Mouse (Mus musculus) MEL (cell line): ENCODE measurements around the gene Ugt1a10. TPM values are rescaled to one million over a fixed set of nuclear protein-coding genes. Genes with fewer than 3 reads are reported as not detected.
"Not testable (repeated sequence)": the region's sequence is repeated elsewhere in the genome, so short reads cannot be mapped to it uniquely, and the experiment has no call there.

Experiments
- DNase-seq: peaks from one replicate; pipeline ENCODE4 v3.0.0; 2011; ENCODE audit warnings: low read depth, low spot score
- H3K27ac ChIP-seq: 2 replicates; pipeline ENCODE4 v1.5.1; 2012; ENCODE audit warnings: low read depth, mild to moderate bottlenecking, control low read depth, low read length, moderate library complexity; ENCODE audit not compliant: control insufficient read depth
- H3K27me3 ChIP-seq, 2 experiments: fragments of 150-350 bp in 1 of 2; sonication (generic) in 1 of 2; 2 replicates each; pipeline ENCODE4 v1.6.1; 2012; ENCODE audit warnings: low read length in 2 of 2, mild to moderate bottlenecking in 2 of 2, improper control_type of control experiment in 1 of 2, moderate library complexity in 1 of 2; ENCODE audit not compliant: insufficient read depth in 2 of 2, control insufficient read depth in 1 of 2
- H3K36me3 ChIP-seq, 2 experiments: 2 replicates each; pipeline ENCODE4 v1.6.1; 2012 to 2014; ENCODE audit warnings: low read length in 2 of 2, improper control_type of control experiment in 1 of 2, inconsistent platforms in 1 of 2, mild to moderate bottlenecking in 1 of 2; ENCODE audit not compliant: insufficient read depth in 2 of 2, control insufficient read depth in 1 of 2
- H3K4me1 ChIP-seq, 2 experiments: fragments of 150-350 bp in 1 of 2; sonication (generic) in 1 of 2; 2 replicates each; pipeline ENCODE4 v1.6.1; 2012; ENCODE audit warnings: low read length in 2 of 2, improper control_type of control experiment in 1 of 2, mild to moderate bottlenecking in 1 of 2; ENCODE audit not compliant: insufficient read depth in 2 of 2, control insufficient read depth in 1 of 2
- H3K4me3 ChIP-seq, 2 experiments: fragments of 150-350 bp in 1 of 2; sonication (generic) in 1 of 2; 2 replicates each; pipeline ENCODE4 v1.5.1; 2012; ENCODE audit warnings: low read depth in 2 of 2, low read length in 2 of 2, mild to moderate bottlenecking in 2 of 2, moderate library complexity in 2 of 2, control low read depth in 1 of 2, improper control_type of control experiment in 1 of 2; ENCODE audit not compliant: control insufficient read depth in 1 of 2, insufficient read depth in 1 of 2
- H3K79me2 ChIP-seq: 2 replicates; pipeline ENCODE4 v1.6.1; 2012; ENCODE audit warnings: mild to moderate bottlenecking, low read length, moderate library complexity; ENCODE audit not compliant: control insufficient read depth, poor library complexity, insufficient read depth
- H3K9ac ChIP-seq: 2 replicates; pipeline ENCODE4 v1.6.1; 2012; ENCODE audit warnings: low read depth, mild to moderate bottlenecking, control low read depth, low read length, moderate library complexity; ENCODE audit not compliant: control insufficient read depth, poor library complexity, severe bottlenecking
- H3K9me3 ChIP-seq: fragments of 150-350 bp; sonication (generic); replicated peaks from 2 replicates; pipeline ENCODE4 v1.6.1; 2012; ENCODE audit warnings: mild to moderate bottlenecking, low read length, improper control_type of control experiment, moderate library complexity; ENCODE audit not compliant: insufficient read depth
- BHLHE40 ChIP-seq: IDR thresholded peaks from 2 replicates; pipeline ENCODE4 v1.6.1; 2012; ENCODE audit warnings: low read depth, mild to moderate bottlenecking, inconsistent platforms, low read length, improper control_type of control experiment, borderline replicate concordance
- CTCF ChIP-seq, 3 experiments: IDR thresholded peaks in 2 of 3; conservative IDR thresholded peaks in 1 of 3; 2 replicates each; pipeline ENCODE4 v1.5.1; 2011 to 2012; ENCODE audit warnings: low read length in 3 of 3, low read depth in 2 of 3, mild to moderate bottlenecking in 2 of 3, improper control_type of control experiment in 1 of 3, inconsistent platforms in 1 of 3, mixed read lengths in 1 of 3, moderate library complexity in 1 of 3; ENCODE audit not compliant: control insufficient read depth in 1 of 3, insufficient read depth in 1 of 3, poor library complexity in 1 of 3, severe bottlenecking in 1 of 3
- E2F4 ChIP-seq: IDR thresholded peaks from 2 replicates; pipeline ENCODE4 v1.6.1; 2011; ENCODE audit warnings: low read depth, low read length, improper control_type of control experiment, borderline replicate concordance
- ELF1 ChIP-seq: IDR thresholded peaks from 2 replicates; pipeline ENCODE4 v1.6.1; 2014; ENCODE audit warnings: low read depth, mild to moderate bottlenecking, inconsistent platforms, low read length, improper control_type of control experiment, moderate library complexity
- ETS1 ChIP-seq: IDR thresholded peaks from 2 replicates; pipeline ENCODE4 v1.6.1; 2012; ENCODE audit warnings: low read depth, mild to moderate bottlenecking, inconsistent platforms, low read length, improper control_type of control experiment, moderate library complexity
- GABPA ChIP-seq: IDR thresholded peaks from 2 replicates; pipeline ENCODE4 v1.6.1; 2012; ENCODE audit warnings: low read depth, mild to moderate bottlenecking, inconsistent platforms, low read length, improper control_type of control experiment, moderate library complexity
- GATA1 ChIP-seq: IDR thresholded peaks from 2 replicates; pipeline ENCODE4 v1.6.1; 2011; ENCODE audit warnings: low read depth, low read length, improper control_type of control experiment
- JUND ChIP-seq: IDR thresholded peaks from 2 replicates; pipeline ENCODE4 v1.6.1; 2011; ENCODE audit warnings: low read depth, mild to moderate bottlenecking, improper control_type of control experiment, low read length
- MAZ ChIP-seq: IDR thresholded peaks from 2 replicates; pipeline ENCODE4 v1.6.1; 2012; ENCODE audit warnings: low read depth, mild to moderate bottlenecking, inconsistent platforms, low read length, improper control_type of control experiment
- MXI1 ChIP-seq: IDR thresholded peaks from 2 replicates; pipeline ENCODE4 v1.6.1; 2011; ENCODE audit warnings: mild to moderate bottlenecking, low read depth, low read length, improper control_type of control experiment
- NRF1 ChIP-seq: IDR thresholded peaks from 2 replicates; pipeline ENCODE4 v1.6.1; 2014; ENCODE audit warnings: low read depth, mild to moderate bottlenecking, inconsistent platforms, low read length, improper control_type of control experiment, moderate library complexity; ENCODE audit not compliant: poor library complexity, insufficient read depth, severe bottlenecking
- POLR2AphosphoS5 ChIP-seq: IDR thresholded peaks from 2 replicates; pipeline ENCODE4 v1.6.1; 2012; ENCODE audit warnings: low read depth, borderline replicate concordance, mild to moderate bottlenecking, inconsistent platforms, low read length, moderate library complexity, mixed read lengths
- RAD21 ChIP-seq: IDR thresholded peaks from 2 replicates; pipeline ENCODE4 v1.6.1; 2011; ENCODE audit warnings: mild to moderate bottlenecking, low read depth, low read length, improper control_type of control experiment
- TBP ChIP-seq: IDR thresholded peaks from 2 replicates; pipeline ENCODE4 v1.8.0; 2011; ENCODE audit warnings: low read depth, low read length, improper control_type of control experiment
- ZC3H11A ChIP-seq: IDR thresholded peaks from 2 replicates; pipeline ENCODE4 v1.6.1; 2012; ENCODE audit warnings: low read depth, mild to moderate bottlenecking, inconsistent platforms, low read length, improper control_type of control experiment
- ZMIZ1 ChIP-seq: IDR thresholded peaks from 2 replicates; pipeline ENCODE4 v1.6.1; 2012; ENCODE audit warnings: low read depth, mild to moderate bottlenecking, inconsistent platforms, low read length, improper control_type of control experiment, moderate library complexity
- polyA plus RNA-seq, 2 experiments: library from polyadenylated mRNA; stranded (reverse) in 1 of 2; unstranded in 1 of 2; fragments of >175 nt in 1 of 2; fragments of >200 nt in 1 of 2; gene quantifications; 2 replicates each; pipeline versions ENCODE4 v1.2.1 to v1.2.4; 2012; ENCODE audit warnings: low replicate concordance in 2 of 2, low read depth in 1 of 2; ENCODE audit not compliant: insufficient read length in 2 of 2, insufficient read depth in 1 of 2, missing spikeins in 1 of 2
- total RNA-seq: library from RNA; depleted of rRNA; stranded (reverse); fragments of 300-350 nt; gene quantifications from 2 replicates; pipeline ENCODE4 v1.2.3, GENCODE M21; 2012

Ugt1a10 gene
- total and polyA plus RNA-seq, 3 experiments = not detected

DNA sequence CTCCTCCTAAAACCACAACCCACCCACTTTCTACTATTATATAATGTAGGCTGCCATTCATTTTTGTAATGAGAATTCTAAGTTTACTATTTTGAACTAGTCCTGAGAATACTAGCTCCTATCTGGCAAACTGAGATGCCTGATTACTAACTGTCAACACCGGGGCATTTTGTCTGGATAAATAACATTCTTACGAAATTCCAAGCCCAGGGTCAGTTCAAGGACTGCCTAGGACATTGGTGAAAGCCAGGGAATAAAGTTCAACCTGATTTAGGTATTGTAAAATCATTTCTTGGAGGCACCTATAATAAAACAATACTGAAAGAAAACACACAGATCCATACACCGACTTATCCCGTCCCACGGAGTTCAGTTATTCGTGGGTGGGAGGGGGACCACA, 39.8 kb upstream of the Ugt1a10 start:
- no peaks in the 10 kb centered on the region for H3K79me2 ChIP-seq
- no peak for TF ChIP-seq CTCF (IDR thresholded peaks at IDR 0.05 in 2 of 3, conservative IDR thresholded peaks at IDR 0.05 in 1 of 3; ENCODE audit: control insufficient read depth in 1 of 3, insufficient read depth in 1 of 3, low read depth in 2 of 3, low read length in 3 of 3, poor library complexity in 1 of 3, severe bottlenecking in 1 of 3)
- no peak for TF ChIP-seq GABPA
- TF ChIP-seq MXI1 = no peak
- no peak for TF ChIP-seq ZMIZ1
- TF ChIP-seq E2F4 = no peak
- TF ChIP-seq ZC3H11A = no peak
- TF ChIP-seq MAZ = no peak
- no peak for TF ChIP-seq POLR2AphosphoS5
- TF ChIP-seq GATA1 = no peak
- no peak for TF ChIP-seq JUND
- TF ChIP-seq ETS1 = no peak
- no peak for TF ChIP-seq BHLHE40
- TF ChIP-seq RAD21 = no peak
- no peak for TF ChIP-seq TBP
- TF ChIP-seq NRF1 = no peak
- no peak for TF ChIP-seq ELF1
- DNase-seq = no peak
- H3K9ac ChIP-seq = no peak overlapping the region
- no peak overlapping the region for H3K4me3 ChIP-seq
- no peaks in the 10 kb centered on the region for H3K4me1 ChIP-seq
- H3K27ac ChIP-seq = no peak overlapping the region
- H3K27me3 ChIP-seq = no peaks in the 10 kb centered on the region; a peak in 3 of 4 replicates
- no peaks in the 10 kb centered on the region for H3K36me3 ChIP-seq
- H3K9me3 ChIP-seq = no peaks in the 10 kb centered on the region

- H3K79me2 ChIP-seq, H3K9ac ChIP-seq, H3K4me3 ChIP-seq, H3K9me3 ChIP-seq, H3K36me3 ChIP-seq, H3K4me1 ChIP-seq, H3K27ac ChIP-seq, DNase-seq: not testable (repeated sequence)
- peaks cover 8 to 13% of the 10 kb centered on the region in 2 experiments for H3K27me3 ChIP-seq
These were observed 29.9 kb upstream of the Ugt1a10 start for GRCm38 (mm10) chr1:88025244-88025643.

DNA sequence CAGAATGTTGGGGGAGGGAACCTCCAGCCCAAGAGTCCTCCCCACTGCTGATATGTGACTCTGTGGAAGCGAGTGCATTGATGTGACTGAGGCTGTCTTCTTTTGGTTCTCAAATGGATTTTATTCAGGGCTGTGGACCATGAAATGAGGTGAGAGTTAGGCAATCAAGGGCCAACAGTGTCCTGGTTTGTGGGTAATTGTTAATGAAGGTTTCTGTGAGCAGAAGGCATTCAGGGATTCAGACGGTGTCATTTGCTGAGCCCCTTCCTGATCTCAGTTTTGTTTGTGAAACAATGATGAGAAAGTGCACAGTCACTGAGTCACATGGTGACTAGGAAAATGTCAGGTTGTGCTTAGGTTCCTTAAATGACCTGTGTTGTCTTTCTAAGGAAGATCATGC, 12.1 kb upstream of the Ugt1a10 start:
- H3K9ac ChIP-seq, H3K4me3 ChIP-seq, H3K9me3 ChIP-seq, H3K36me3 ChIP-seq, H3K4me1 ChIP-seq, H3K27me3 ChIP-seq, H3K79me2 ChIP-seq, H3K27ac ChIP-seq, DNase-seq: not testable (repeated sequence)

- H3K4me3 ChIP-seq, H3K27me3 ChIP-seq, H3K27ac ChIP-seq, H3K9me3 ChIP-seq, H3K4me1 ChIP-seq, H3K36me3 ChIP-seq, DNase-seq, H3K9ac ChIP-seq, H3K79me2 ChIP-seq: not testable (repeated sequence)
These were observed 10.3 kb upstream of the Ugt1a10 start for GRCm38 (mm10) chr1:88044832-88045437.

DNA sequence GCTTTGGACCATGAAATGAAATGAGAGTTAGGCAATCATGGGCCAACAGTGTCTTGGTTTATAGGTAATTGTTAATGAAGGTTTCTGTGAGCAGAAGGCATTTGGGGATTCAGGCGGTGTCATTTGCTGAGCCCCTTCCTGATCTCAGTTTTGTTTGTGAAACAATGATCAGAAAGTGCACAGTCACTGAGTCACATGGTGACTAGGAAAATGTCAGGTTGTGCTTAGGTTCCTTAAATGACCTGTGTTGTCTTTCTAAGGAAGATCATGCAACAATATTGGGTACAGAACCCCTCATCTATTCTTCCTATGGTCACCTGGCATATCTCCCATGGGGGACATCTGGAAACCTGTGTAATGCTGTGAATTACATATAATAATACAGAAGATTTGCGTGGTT, 7.8 kb upstream of the Ugt1a10 start:
- H3K4me3 ChIP-seq, H3K9me3 ChIP-seq, H3K4me1 ChIP-seq, DNase-seq, H3K79me2 ChIP-seq, H3K27ac ChIP-seq, H3K36me3 ChIP-seq, H3K9ac ChIP-seq, H3K27me3 ChIP-seq: not testable (repeated sequence)
